Mouse (Mus musculus): ENCODE data around the gene Spef2. TPM values are rescaled to one million over a fixed set of nuclear protein-coding genes. Genes with fewer than 3 reads are reported as not detected.

Gene Spef2
- polyA plus RNA-seq, 1 experiment from 2014 or later: 1.2 TPM

- ATAC-seq: no peak
- H3K27ac ChIP-seq: no peak overlapping the region
- 92% methylated on average over 6 of the region's 6 CpGs for WGBS
Measured at GRCm38 (mm10) chr15:9631657-9632056, 117.0 kb downstream of the Spef2 start.

GRCm38 (mm10) chr15:9629660-9630059 is 119.0 kb downstream of the Spef2 start:
- no peaks in the 10 kb centered on the region for H3K36me3 ChIP-seq (ENCODE audit: poor library complexity, severe bottlenecking)
- no peaks in the 10 kb centered on the region for H3K27me3 ChIP-seq
- ATAC-seq: no peak
- no peaks in the 10 kb centered on the region for H3K4me1 ChIP-seq
- no peak overlapping the region for H3K4me2 ChIP-seq
- H3K9ac ChIP-seq: no peak overlapping the region
- H3K4me3 ChIP-seq: no peak overlapping the region
- no peaks in the 10 kb centered on the region for H3K9me3 ChIP-seq (replicated peaks)
- no peak overlapping the region for H3K27ac ChIP-seq
- WGBS: 78% methylated on average over 1 of the region's 1 CpGs

More at GRCm38 (mm10) chr15:9631657-9632056, 117.0 kb downstream of the Spef2 start:
- no peaks in the 10 kb centered on the region for H3K4me1 ChIP-seq
- H3K9ac ChIP-seq: no peak overlapping the region
- no peaks in the 10 kb centered on the region for H3K36me3 ChIP-seq (ENCODE audit: poor library complexity, severe bottlenecking)
- H3K4me2 ChIP-seq: no peak overlapping the region
- H3K27me3 ChIP-seq: no peaks in the 10 kb centered on the region
- no peak overlapping the region for H3K4me3 ChIP-seq
- H3K9me3 ChIP-seq (replicated peaks): no peaks in the 10 kb centered on the region

GRCm38 (mm10) chr15:9624619-9625018 is 124.0 kb downstream of the Spef2 start:
- ATAC-seq: no peak
- H3K9me3 ChIP-seq (replicated peaks): no peaks in the 10 kb centered on the region
- H3K4me3 ChIP-seq: no peak overlapping the region
- no peak overlapping the region for H3K9ac ChIP-seq
- no peak overlapping the region for H3K4me2 ChIP-seq
- 75% methylated on average over 2 of the region's 2 CpGs for WGBS
- H3K36me3 ChIP-seq (ENCODE audit: poor library complexity, severe bottlenecking): no peaks in the 10 kb centered on the region
- H3K4me1 ChIP-seq: no peaks in the 10 kb centered on the region
- H3K27ac ChIP-seq: no peak overlapping the region
- no peaks in the 10 kb centered on the region for H3K27me3 ChIP-seq

GRCm38 (mm10) chr15:9608177-9608576 is 140.5 kb downstream of the Spef2 start:
- 80% methylated on average over 4 of the region's 4 CpGs for WGBS
- H3K9me3 ChIP-seq (replicated peaks): no peaks in the 10 kb centered on the region

GRCm38 (mm10) chr15:9600088-9600455 is 148.6 kb downstream of the Spef2 start:
- ATAC-seq: no peak
- Histone ChIP-seq H3K4me1 (no peaks in the 10 kb centered on the region), H3K4me3 (no peak overlapping the region), H3K9me3 (replicated peaks) (no peaks in the 10 kb centered on the region), H3K27me3 (no peaks in the 10 kb centered on the region), H3K36me3 (ENCODE audit: poor library complexity, severe bottlenecking) (no peaks in the 10 kb centered on the region), H3K4me2 (no peak overlapping the region), H3K27ac (no peak overlapping the region), H3K9ac (no peak overlapping the region)
- 94% methylated on average over 6 of the region's 6 CpGs for WGBS

More at GRCm38 (mm10) chr15:9608177-9608576, 140.5 kb downstream of the Spef2 start:
- Histone ChIP-seq H3K4me3 (no peak overlapping the region), H3K27ac (no peak overlapping the region), H3K27me3 (no peaks in the 10 kb centered on the region), H3K36me3 (ENCODE audit: poor library complexity, severe bottlenecking) (no peaks in the 10 kb centered on the region), H3K4me2 (no peak overlapping the region), H3K9ac (no peak overlapping the region), H3K4me1 (no peaks in the 10 kb centered on the region)
- ATAC-seq: no peak

- no peak for ATAC-seq
- H3K9me3 ChIP-seq (replicated peaks): no peaks in the 10 kb centered on the region
Measured at GRCm38 (mm10) chr15:9599382-9600087, 149.1 kb downstream of the Spef2 start.

GRCm38 (mm10) chr15:9596298-9597060 is 152.2 kb downstream of the Spef2 start:
- Histone ChIP-seq H3K4me3 (no peak overlapping the region), H3K27ac (no peak overlapping the region), H3K9me3 (replicated peaks) (no peaks in the 10 kb centered on the region), H3K27me3 (no peaks in the 10 kb centered on the region), H3K36me3 (ENCODE audit: poor library complexity, severe bottlenecking) (no peaks in the 10 kb centered on the region), H3K4me1 (no peaks in the 10 kb centered on the region), H3K4me2 (no peak overlapping the region), H3K9ac (no peak overlapping the region)
- ATAC-seq: no peak
- 87% methylated on average over 6 of the region's 6 CpGs for WGBS

More at GRCm38 (mm10) chr15:9599382-9600087, 149.1 kb downstream of the Spef2 start:
- no peak overlapping the region for H3K27ac ChIP-seq
- no peak overlapping the region for H3K4me2 ChIP-seq
- 90% methylated on average over 12 of the region's 12 CpGs for WGBS
- H3K27me3 ChIP-seq: no peaks in the 10 kb centered on the region
- no peaks in the 10 kb centered on the region for H3K4me1 ChIP-seq
- no peak overlapping the region for H3K4me3 ChIP-seq
- no peaks in the 10 kb centered on the region for H3K36me3 ChIP-seq (ENCODE audit: poor library complexity, severe bottlenecking)
- no peak overlapping the region for H3K9ac ChIP-seq

- peak; percentile 51; the same call in 1 of the 2 replicates for ATAC-seq
- no peaks in the 10 kb centered on the region for H3K36me3 ChIP-seq (ENCODE audit: poor library complexity, severe bottlenecking)
- no peaks in the 10 kb centered on the region for H3K9me3 ChIP-seq (replicated peaks)
- H3K4me2 ChIP-seq: no peak overlapping the region
- no peak overlapping the region for H3K4me3 ChIP-seq
- no peak overlapping the region for H3K27ac ChIP-seq
- no peaks in the 10 kb centered on the region for H3K4me1 ChIP-seq
- 79% methylated on average over 4 of the region's 4 CpGs for WGBS
- no peak overlapping the region for H3K9ac ChIP-seq
- H3K27me3 ChIP-seq: no peaks in the 10 kb centered on the region
Measured at GRCm38 (mm10) chr15:9589939-9590338, 158.7 kb downstream of the Spef2 start.

GRCm38 (mm10) chr15:9580470-9581280 is 168.0 kb downstream of the Spef2 start:
- Histone ChIP-seq H3K4me3 (no peak overlapping the region), H3K4me2 (no peak overlapping the region), H3K36me3 (ENCODE audit: poor library complexity, severe bottlenecking) (no peaks in the 10 kb centered on the region), H3K9ac (no peak overlapping the region), H3K9me3 (replicated peaks) (no peaks in the 10 kb centered on the region), H3K27me3 (no peaks in the 10 kb centered on the region), H3K4me1 (no peaks in the 10 kb centered on the region), H3K27ac (no peak overlapping the region)
- 87% methylated on average over 11 of the region's 11 CpGs for WGBS
- ATAC-seq: no peak

- no peak for ATAC-seq
- Histone ChIP-seq H3K27ac (no peak overlapping the region), H3K9ac (no peak overlapping the region), H3K4me3 (no peak overlapping the region), H3K4me2 (no peak overlapping the region), H3K27me3 (no peaks in the 10 kb centered on the region), H3K9me3 (replicated peaks) (no peaks in the 10 kb centered on the region), H3K4me1 (no peaks in the 10 kb centered on the region), H3K36me3 (ENCODE audit: poor library complexity, severe bottlenecking) (no peaks in the 10 kb centered on the region)
- 87% methylated on average over 4 of the region's 4 CpGs for WGBS
Measured at GRCm38 (mm10) chr15:9577303-9577702, 171.4 kb downstream of the Spef2 start.

GRCm38 (mm10) chr15:9574796-9575195 is 173.9 kb downstream of the Spef2 start:
- H3K27ac ChIP-seq: no peak overlapping the region
- no peak overlapping the region for H3K4me2 ChIP-seq
- no peaks in the 10 kb centered on the region for H3K36me3 ChIP-seq (ENCODE audit: poor library complexity, severe bottlenecking)
- H3K27me3 ChIP-seq: no peaks in the 10 kb centered on the region
- H3K4me1 ChIP-seq: no peaks in the 10 kb centered on the region
- H3K4me3 ChIP-seq: no peak overlapping the region
- ATAC-seq: no peak
- no peak overlapping the region for H3K9ac ChIP-seq
- no peaks in the 10 kb centered on the region for H3K9me3 ChIP-seq (replicated peaks)
- WGBS: 87% methylated on average over 5 of the region's 5 CpGs

GRCm38 (mm10) chr15:9573361-9573760 is 175.3 kb downstream of the Spef2 start:
- H3K4me3 ChIP-seq: no peak overlapping the region
- no peak overlapping the region for H3K9ac ChIP-seq
- H3K27ac ChIP-seq: no peak overlapping the region
- no peak overlapping the region for H3K4me2 ChIP-seq
- no peaks in the 10 kb centered on the region for H3K36me3 ChIP-seq (ENCODE audit: poor library complexity, severe bottlenecking)
- 91% methylated on average over 4 of the region's 4 CpGs for WGBS
- H3K4me1 ChIP-seq: no peaks in the 10 kb centered on the region
- ATAC-seq: no peak
- H3K27me3 ChIP-seq: no peaks in the 10 kb centered on the region
- H3K9me3 ChIP-seq (replicated peaks): no peaks in the 10 kb centered on the region

Measured in forebrain, embryonic 13.5 days (tissue).